Mouse (Mus musculus) thymus, adult 2 months (tissue): Measurements from ENCODE around the gene Sycp2. TPM values are rescaled to one million over a fixed set of nuclear protein-coding genes. Genes with fewer than 3 reads are reported as not detected.
"Not testable (repeated sequence)": the region's sequence is repeated elsewhere in the genome, so short reads cannot be mapped to it uniquely, and the experiment has no call there.

ENCODE experiments used
- DNase-seq: peaks from one replicate; pipeline ENCODE4 v3.0.0; 2021
- H3K27ac ChIP-seq: fragments of 200-500 bp; 2 replicates; pipeline ENCODE4 v1.5.1; 2012; ENCODE audit warnings: low read length, control low read depth; ENCODE audit not compliant: control insufficient read depth, insufficient read depth
- H3K27me3 ChIP-seq: fragments of 200-500 bp; 2 replicates; pipeline ENCODE4 v1.6.1; 2012; ENCODE audit warnings: mild to moderate bottlenecking, low read length, moderate library complexity, mixed read lengths; ENCODE audit not compliant: control insufficient read depth, insufficient read depth
- H3K36me3 ChIP-seq: fragments of 200-500 bp; 2 replicates; pipeline ENCODE4 v1.6.1; 2012; ENCODE audit warnings: mild to moderate bottlenecking, low read length, moderate library complexity; ENCODE audit not compliant: control insufficient read depth, insufficient read depth
- H3K4me1 ChIP-seq: fragments of 200-500 bp; replicated peaks from 2 replicates; pipeline ENCODE4 v1.6.1; 2012; ENCODE audit warnings: low read length; ENCODE audit not compliant: control insufficient read depth, insufficient read depth
- H3K4me3 ChIP-seq: fragments of 200-500 bp; 2 replicates; pipeline ENCODE4 v1.5.1; 2012; ENCODE audit warnings: mild to moderate bottlenecking, low read length, control low read depth, moderate library complexity; ENCODE audit not compliant: control insufficient read depth, insufficient read depth
- CTCF ChIP-seq: fragments of 200-500 bp; IDR thresholded peaks from 2 replicates; pipeline ENCODE4 v1.5.1; 2012; ENCODE audit warnings: mild to moderate bottlenecking, control low read depth, low read length, moderate library complexity, borderline replicate concordance; ENCODE audit not compliant: control insufficient read depth, poor library complexity, insufficient read depth; ENCODE audit errors: extremely low read depth
- POLR2A ChIP-seq: fragments of 200-500 bp; IDR thresholded peaks from 2 replicates; pipeline ENCODE4 v1.6.1; 2012; ENCODE audit warnings: mild to moderate bottlenecking, low read length, control low read depth, moderate library complexity; ENCODE audit not compliant: control insufficient read depth, poor library complexity, insufficient read depth; ENCODE audit errors: extremely low read depth
- whole genome bisulfite sequencing: fragments of 180-500 bp; shearing (Covaris S2); methylation state at CpG from one replicate; pipeline ENCODE4 v1.1.7; 2018; 5-methylcytosine and 5-hydroxymethylcytosine counted together
- polyA plus RNA-seq: library from polyadenylated mRNA; depleted of rRNA; stranded (reverse); fragments of >200 nt; gene quantifications from 2 replicates; pipeline ENCODE4 v1.2.3, GENCODE M21; 2012

Sycp2 gene
- polyA plus RNA-seq, 1 experiment = not detected

DNA sequence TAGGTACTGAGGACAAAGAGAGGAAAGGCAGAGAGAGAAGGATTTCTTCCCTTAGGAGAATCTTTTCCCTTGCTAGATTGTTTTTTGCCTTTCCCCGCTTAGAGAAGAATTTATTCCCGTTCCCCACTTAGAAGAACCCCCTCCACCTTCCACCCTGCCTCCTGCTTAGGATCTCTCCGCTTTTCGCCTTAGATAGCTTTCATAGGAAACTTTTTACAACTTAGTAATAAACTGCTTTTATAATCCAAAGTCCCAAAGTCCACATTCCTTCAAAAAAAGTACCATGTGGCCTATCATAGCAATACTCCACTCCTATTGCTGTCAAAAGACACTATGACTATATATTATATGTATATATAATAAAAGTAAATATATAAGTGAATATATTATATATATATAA, 64.9 kb downstream of the Sycp2 start:
- Histone ChIP-seq H3K27ac (no peak overlapping the region), H3K36me3 (no peaks in the 10 kb centered on the region), H3K4me3 (no peak overlapping the region), H3K4me1 (no peaks in the 10 kb centered on the region), H3K27me3 (no peaks in the 10 kb centered on the region)
- no peak for DNase-seq
- WGBS = 85% methylated on average over 4 of the region's 4 CpGs
- TF ChIP-seq POLR2A = no peak
- no peak for TF ChIP-seq CTCF

DNA sequence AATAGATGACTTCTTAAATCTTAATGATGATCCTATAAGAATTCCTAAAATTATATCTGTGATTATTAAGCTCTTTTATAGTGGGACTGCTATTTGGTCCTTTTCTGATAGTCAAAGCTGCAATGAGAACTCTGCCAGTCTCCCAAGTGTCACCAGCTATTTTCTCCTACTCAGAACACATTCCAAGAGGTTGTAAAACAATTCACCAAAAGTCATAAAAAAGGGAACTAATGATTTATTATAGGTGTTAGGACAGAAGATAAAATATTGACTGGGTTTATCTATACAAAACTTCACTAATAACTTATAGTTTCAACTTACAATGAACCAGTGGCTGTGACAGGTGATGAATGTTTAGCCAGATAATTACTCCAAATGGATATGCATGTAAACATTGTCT, 65.4 kb downstream of the Sycp2 start:
- DNase-seq, H3K27ac ChIP-seq, H3K4me3 ChIP-seq, H3K4me1 ChIP-seq, H3K36me3 ChIP-seq, H3K27me3 ChIP-seq: not testable (repeated sequence)

GRCm38 (mm10) chr2:178339044-178339443, 68.4 kb downstream of the Sycp2 start:
- H3K27ac ChIP-seq = no peak overlapping the region
- no peaks in the 10 kb centered on the region for H3K27me3 ChIP-seq
- WGBS = 3% methylated on average over 2 of the region's 2 CpGs
- no peak for TF ChIP-seq CTCF
- TF ChIP-seq POLR2A = no peak
- no peak for DNase-seq
- no peaks in the 10 kb centered on the region for H3K36me3 ChIP-seq
- H3K4me3 ChIP-seq = no peak overlapping the region
- no peaks in the 10 kb centered on the region for H3K4me1 ChIP-seq

GRCm38 (mm10) chr2:178337878-178338277, 69.6 kb downstream of the Sycp2 start:
- Histone ChIP-seq H3K36me3 (no peaks in the 10 kb centered on the region), H3K27me3 (no peaks in the 10 kb centered on the region), H3K4me3 (no peak overlapping the region), H3K4me1 (no peaks in the 10 kb centered on the region), H3K27ac (no peak overlapping the region)
- WGBS = 43% methylated on average over 1 of the region's 1 CpGs
- DNase-seq = no peak
- TF ChIP-seq POLR2A (no peak), CTCF (no peak)

DNA sequence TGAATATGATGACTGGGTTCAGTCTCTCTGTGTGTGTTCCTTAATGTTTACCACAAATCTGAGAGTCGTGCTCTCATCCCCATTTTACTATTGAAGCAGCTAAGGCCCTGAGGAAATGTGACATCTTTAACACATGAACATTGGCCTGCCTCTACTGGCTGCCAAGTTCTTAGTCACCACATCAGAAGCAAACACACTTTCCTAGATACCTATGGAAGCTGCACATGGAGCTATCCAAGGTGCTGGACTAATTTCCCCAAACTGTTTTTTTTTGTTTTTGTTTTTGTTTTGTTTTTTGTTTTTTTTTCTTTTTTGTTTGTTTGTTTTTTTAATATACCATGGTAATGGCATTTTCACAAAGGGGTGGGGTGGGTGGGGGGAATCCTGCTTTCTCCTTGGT, 77.5 kb downstream of the Sycp2 start:
- Histone ChIP-seq H3K36me3 (no peaks in the 10 kb centered on the region), H3K27me3 (no peaks in the 10 kb centered on the region), H3K27ac (no peak overlapping the region), H3K4me3 (no peak overlapping the region), H3K4me1 (no peaks in the 10 kb centered on the region)
- TF ChIP-seq CTCF (no peak), POLR2A (no peak)
- 66% methylated on average over 1 of the region's 1 CpGs for WGBS
- DNase-seq = no peak

GRCm38 (mm10) chr2:178329551-178329950, 77.9 kb downstream of the Sycp2 start:
- no peaks in the 10 kb centered on the region for H3K27me3 ChIP-seq
- TF ChIP-seq POLR2A = no peak
- TF ChIP-seq CTCF = no peak
- DNase-seq = no peak
- H3K27ac ChIP-seq = no peak overlapping the region
- H3K36me3 ChIP-seq = no peaks in the 10 kb centered on the region
- H3K4me3 ChIP-seq = no peak overlapping the region
- no peaks in the 10 kb centered on the region for H3K4me1 ChIP-seq
- WGBS = 79% methylated on average over 5 of the region's 5 CpGs

DNA sequence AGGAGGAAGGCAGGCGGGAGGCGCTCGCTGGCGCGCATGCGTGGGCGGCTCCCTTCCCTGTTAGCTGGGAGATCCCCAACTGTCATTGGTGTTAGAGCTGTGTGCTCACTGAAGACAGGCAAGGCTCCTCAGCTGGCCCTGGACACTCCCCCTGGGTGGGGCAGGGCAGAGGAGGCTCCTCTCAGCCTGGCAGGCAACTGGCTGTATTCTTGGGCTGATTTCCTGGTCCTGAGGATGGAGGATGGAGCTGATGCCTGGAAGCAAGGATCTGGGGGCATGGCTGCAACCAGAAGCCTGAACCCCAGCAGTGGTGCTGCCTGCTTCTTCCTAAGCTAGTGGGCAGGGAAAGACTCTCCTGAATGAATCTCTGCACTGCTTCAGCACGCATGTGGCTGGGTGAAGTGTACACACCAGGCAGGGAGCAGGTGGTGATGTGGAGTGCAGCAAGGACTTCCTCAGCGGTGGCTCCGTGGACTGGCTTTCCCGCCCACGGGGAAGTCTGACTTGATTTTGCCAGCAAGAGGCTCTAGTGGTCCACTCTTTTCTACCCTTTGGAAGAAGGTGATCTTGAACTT, 79.9 kb downstream of the Sycp2 start:
- H3K4me1 ChIP-seq = no peaks in the 10 kb centered on the region
- no peak for DNase-seq
- H3K36me3 ChIP-seq = no peaks in the 10 kb centered on the region
- no peaks in the 10 kb centered on the region for H3K27me3 ChIP-seq
- H3K4me3 ChIP-seq = no peak overlapping the region
- 9% methylated on average over 12 of the region's 12 CpGs for WGBS
- no peak for TF ChIP-seq CTCF
- no peak for TF ChIP-seq POLR2A
- H3K27ac ChIP-seq = no peak overlapping the region
